Mouse (Mus musculus) hematopoietic stem cell, adult 5-6 weeks (primary cell): ENCODE results near the gene AI481877. TPM values are rescaled to one million over a fixed set of nuclear protein-coding genes. Genes with fewer than 3 reads are reported as not detected.
A peak's percentile ranks its signal among the peaks of the same experiment; 100 is the strongest.

Source experiments
- ATAC-seq, 2 experiments: fragments of 125-278 bp in 1 of 2; replicated peaks in 1 of 2; 2 replicates each; pipeline ENCODE4 v1.8.0; 2016 to 2017; ENCODE audit warnings: inconsistent platforms in 2 of 2, mild to moderate bottlenecking in 2 of 2, moderate number of reproducible peaks in 2 of 2, low read depth in 1 of 2, moderate TSS enrichment in 1 of 2; ENCODE audit not compliant: low FRiP score in 2 of 2, poor library complexity in 2 of 2, severe bottlenecking in 2 of 2, insufficient read depth in 1 of 2, low TSS enrichment in 1 of 2
- total RNA-seq: library from RNA; stranded (forward); fragments of 172-1452, 232-1000 nt; gene quantifications from 2 replicates; pipeline ENCODE4 v1.2.3, GENCODE M21; 2017

AI481877 gene
- total RNA-seq, 1 experiment from 2014 or later, result not detected

DNA sequence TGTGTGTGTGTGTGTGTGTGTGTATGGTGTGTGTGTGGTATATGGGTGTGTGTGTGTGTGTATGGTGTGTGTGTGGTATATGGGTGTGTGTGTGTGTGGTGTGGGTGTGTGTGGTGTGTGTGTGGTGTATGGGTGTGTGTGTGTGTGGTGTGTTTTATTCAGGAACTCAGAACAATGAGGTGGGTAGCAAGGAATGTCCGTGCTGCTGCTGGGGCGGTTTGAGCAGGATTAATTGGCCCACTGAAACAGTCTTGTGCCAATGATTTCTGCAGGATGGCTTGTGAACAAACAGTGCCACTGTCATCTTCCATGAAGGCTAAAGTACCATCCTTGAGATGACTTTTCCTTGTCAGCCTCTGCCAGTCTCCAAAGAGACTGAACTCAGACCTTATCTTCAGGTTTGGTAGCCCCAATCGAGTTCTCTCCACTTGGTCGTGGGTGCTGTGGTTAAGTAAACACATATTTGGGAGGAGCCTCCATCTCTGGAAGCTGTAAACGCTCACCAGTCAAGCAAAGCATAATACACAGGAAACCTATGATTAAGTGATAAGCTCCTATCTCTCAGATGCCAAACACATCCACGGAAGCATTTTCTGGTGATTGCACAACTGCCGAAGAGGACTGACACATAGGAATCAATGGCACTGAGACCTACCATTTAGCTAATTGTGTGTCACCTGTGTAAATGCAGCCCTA, 18.3 kb upstream of the AI481877 start:
- peak; percentile 45 to 53; a peak in 3 of 4 replicates for ATAC-seq

DNA sequence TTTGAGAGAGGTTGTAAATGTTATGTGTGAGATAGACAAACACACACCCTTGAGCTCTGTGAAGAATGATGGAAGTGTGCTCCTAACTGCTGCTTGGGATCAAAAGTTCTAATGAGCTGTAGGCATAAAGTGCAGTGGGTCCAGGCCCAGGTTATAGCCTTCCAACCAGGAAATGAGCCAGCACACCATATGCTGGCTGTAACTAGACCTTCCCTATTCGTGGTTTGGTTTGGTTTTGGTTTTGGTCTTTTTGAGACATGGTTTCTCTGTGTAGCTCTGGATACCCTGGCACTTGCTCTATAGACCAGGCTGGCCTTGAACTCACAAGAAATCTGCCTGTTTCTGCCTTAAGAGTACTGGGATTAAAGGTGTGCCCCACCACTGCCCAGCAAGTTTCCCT, 13.2 kb upstream of the AI481877 start:
- ATAC-seq, result peak; percentile 45 to 57; a peak in 3 of 4 replicates

DNA sequence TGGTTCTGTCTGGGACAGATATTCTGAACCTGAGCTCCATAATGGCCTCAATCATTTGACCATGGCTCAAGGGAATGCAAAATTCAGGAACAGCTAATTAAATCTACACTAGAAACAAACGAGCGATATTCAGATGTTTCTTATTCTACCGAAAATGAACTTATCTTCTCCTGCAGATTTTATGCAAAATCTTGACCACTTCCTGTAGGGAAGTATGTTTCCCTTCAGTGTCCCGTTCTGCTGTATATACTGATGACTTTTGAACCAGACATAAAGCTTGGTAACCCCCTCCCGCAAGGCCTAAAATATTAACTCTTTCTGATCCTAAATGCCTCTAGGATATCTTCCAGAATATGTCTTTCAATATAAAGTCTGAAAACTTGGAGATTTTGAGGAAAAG, 12.1 kb upstream of the AI481877 start:
- ATAC-seq, result peak; percentile 48 to 66

DNA sequence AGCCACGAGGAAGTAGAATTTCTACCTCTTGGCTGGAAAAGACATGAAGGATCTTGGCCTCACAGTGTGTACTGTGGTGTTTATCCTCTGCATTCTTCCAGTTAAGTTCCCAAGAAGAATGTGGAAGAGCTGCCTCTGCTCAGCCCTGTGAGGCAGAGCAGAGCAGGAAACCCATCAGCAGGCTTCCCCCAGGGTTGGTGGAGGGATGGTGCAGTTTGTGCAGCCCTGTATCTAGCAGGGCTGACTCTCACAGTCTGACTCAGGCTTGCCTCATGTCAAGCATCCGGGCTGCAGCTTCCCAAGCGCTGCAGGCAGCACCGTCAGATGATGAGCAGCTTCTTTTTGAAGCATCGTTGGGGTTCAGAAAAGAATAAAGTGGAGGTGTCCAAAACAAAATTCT, 10.3 kb upstream of the AI481877 start:
- no peak for ATAC-seq

DNA sequence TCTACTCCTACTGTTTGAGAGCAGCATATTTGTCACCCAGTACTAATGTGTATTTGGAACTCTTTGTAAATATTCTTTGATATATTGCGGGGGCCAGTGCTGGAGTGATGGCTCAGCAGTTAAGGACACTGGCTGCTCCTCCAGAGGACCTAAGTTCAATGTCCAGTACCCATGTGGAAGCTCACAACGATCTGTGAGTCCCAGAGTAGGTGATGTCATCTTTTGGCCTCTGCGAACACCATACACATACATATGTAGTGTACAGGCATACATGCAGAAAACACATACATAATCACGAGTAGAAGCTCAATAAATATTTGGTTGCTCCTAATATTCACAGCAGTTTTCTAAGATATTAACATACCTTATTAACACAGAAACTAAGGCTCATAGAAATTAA, 9.8 kb downstream of the AI481877 start:
- no peak for ATAC-seq

DNA sequence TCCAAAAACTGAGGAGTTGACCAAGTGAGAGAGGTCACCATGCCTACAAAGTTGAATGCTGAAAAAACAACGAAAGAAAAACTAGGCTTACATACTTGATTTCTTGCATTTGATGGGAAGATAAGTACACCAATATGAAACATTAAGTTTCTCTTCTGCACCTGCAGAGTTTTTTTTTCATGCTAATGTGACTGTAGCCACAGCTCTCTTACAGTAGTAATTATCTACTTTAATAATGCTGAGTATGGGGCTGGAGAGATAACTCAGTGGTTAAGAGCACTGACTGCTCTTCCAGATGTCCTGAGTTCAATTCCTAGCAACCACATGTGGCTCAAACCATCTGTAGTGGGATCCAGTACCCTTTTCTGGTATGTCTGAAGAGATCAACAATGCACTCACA, 13.7 kb downstream of the AI481877 start:
- no peak for ATAC-seq

DNA sequence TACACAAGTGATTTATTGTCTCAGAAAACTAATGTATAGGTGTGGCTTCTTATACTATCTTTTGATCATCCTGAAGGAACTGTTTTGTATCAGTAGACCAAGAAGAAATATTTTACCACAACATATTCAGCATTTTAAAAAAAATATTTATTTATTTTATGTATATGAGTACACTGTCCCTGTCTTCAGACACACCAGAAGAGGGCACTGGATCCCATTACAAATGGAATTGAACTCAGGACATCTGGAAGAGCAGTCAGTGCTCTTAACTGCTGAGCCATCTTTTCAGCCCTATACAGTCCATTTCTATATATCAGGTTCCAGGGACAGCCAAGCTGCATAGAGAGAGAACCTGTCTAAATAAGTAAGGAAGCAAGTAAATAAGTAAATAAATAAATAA, 15.2 kb downstream of the AI481877 start:
- ATAC-seq, result no peak

DNA sequence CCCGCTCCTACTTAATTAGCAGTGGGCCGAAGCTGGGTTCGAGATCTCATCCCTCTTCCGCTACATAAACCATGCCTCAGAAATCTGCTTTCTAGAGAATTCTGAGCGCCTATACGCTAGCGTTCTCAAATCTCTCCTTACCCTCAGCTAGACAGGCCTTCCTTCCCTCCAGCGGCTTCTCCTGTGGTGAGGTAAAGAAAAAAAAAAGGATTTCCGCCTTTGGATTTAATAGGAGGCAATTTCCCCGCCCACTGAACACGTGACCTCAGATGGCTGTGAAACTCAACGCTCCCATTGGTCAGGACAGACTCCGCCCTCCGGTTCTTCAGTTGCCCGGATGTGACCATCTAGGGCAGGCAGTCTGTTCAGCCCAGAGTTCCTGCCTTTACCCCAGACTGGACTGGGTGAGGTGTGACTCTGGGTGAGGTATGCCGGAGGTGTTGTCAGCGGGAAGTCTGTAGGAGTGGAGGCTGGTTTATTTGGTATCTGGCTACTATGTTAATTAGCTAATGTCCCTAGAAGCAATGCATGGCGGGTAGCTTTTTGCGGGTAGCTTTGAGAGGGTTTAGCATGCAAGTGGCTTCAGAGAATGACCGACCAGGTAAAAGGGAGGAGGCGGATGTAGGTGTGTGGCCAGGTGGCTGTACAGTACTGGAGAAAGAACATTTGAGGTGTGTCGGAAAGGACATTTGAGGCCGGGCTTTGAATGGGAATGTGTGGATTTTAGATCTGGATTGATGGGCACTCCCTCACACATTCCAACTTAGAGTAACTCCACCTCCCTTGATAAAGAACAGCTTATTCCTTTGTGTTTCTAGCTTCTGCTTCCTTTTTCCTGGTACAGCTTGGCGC, 20.9 kb downstream of the AI481877 start:
- no peak for ATAC-seq

DNA sequence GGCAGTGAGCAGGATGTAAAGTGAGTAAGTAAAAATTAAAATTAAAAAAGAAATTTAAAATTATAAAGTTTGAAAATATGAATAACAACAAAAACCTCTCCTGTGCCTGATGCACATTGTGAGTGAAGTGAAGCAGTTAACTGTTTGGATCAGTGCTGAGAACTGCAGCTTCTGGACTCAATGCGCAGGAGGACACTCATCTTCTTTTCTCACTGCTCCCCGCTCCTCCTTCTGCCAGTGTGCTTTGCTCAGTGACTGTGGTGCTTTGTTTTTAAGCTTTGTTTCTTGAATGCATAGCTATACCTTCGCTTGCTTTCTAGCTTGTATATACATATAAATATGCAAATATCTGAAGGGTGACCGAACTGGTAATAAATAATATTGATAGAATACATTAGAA, 30.1 kb downstream of the AI481877 start:
- no peak for ATAC-seq

DNA sequence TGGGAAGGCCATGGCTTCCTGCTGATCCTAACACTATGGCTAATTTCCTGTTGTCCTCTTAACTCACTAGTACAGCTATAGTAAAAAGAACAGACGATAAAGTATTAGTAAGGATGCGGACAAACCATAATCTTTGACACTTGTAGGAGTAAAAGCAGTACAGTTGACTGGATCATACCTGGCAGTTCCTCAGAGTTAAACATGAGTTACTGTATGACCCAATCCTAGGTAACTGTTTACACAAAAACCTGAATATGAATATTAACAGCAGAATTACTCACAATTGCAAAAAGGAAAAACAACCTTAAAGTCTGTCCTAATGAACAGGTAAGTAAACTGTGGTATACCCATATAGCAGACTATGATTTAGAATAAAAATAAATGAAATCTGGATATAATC, 30.9 kb downstream of the AI481877 start:
- no peak for ATAC-seq

DNA sequence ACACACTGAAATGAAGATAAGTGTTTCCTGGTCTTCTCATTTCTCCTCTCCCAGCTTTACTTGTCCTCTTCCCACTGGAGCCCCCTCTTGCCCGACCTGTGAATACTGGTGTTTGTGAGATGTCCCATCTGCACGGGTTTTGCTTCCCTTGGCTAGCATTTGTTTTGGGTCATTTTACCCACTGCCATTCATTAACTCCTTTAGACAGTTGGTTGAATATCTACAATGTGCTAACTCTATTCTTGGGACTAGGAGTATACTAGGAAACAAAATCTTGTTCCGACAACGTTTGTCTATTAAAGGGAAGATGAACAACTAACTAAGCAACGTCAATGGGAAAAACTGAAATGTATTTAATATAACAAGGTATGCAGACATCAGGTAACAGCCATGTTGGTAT, 32.1 kb downstream of the AI481877 start:
- no peak for ATAC-seq

DNA sequence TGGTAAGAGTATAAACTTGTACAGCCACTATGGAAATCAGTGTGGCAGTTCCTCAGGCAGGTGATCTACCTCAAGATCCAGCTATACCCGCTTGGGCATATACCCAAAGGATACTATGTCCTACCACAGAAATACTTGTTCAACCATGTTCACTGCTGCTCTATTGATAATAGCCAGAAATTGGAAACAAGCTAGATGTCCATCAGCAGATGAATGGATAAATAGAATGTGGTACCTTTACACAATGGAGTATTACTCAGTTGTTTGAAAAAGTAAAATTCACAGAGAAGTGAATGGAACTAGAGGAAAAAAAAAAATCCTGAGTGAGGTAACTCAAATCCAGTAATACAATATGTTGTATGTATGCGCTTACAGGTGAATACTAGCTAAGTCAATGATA, 34.6 kb downstream of the AI481877 start:
- no peak for ATAC-seq

DNA sequence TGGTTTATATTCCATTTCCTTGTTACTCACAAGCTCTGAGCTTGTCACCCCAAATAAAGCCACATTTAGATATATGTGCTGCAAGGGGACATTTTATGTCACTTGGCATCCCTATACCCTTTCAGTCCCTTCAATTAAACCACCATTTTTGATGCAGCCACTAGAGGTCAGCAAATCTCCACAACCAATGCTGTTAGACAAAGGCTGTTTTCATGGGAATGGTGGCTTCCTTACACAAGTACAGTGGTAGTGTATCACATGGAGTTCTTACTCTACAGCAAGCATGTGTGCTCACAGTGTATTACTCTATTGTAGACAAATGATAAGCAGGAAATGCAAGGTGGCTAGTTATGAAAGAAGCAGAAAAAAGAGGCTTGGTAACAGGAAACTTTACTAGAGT, 42.4 kb downstream of the AI481877 start:
- peak; percentile 62 to 77; a peak in 3 of 4 replicates for ATAC-seq

DNA sequence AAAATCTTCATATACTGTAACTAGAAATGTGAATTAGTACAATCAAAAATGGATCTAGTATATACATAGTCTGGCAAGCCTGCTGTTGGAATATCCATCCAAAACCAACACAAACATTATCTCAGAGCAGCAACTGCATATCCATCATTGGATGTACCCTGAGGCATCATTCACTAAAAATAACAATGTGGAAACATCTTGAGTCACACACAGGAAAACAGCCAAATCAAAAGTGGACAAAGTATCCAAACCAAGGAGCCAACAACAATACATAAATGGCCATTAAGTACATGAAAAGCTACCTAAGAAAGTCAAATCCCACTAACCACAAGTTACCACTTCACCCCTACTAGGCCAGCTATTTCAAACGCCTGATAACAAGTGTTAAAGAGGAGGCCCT, 49.4 kb downstream of the AI481877 start:
- ATAC-seq, result no peak

DNA sequence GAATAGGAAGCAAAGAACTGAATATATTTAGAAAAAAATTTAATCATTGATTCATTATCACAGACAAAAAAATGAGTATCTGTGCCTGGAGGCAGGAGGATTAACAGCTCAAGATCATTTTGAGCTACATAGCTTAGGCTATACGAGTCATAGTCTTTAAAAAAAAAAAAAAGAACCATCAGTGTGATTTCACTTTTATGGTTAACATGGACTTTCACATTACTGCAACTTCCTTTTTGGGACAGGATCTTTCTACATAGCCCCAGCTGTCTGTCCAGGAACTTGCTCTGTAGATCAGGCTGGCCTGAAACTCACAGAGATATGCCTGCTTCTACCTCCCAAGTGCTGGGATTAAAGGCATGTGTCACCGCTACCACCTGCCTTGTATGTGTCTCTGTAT, 55.4 kb downstream of the AI481877 start:
- peak in 1 of 2 experiments; percentile 21; a peak in 1 of 4 replicates for ATAC-seq

DNA sequence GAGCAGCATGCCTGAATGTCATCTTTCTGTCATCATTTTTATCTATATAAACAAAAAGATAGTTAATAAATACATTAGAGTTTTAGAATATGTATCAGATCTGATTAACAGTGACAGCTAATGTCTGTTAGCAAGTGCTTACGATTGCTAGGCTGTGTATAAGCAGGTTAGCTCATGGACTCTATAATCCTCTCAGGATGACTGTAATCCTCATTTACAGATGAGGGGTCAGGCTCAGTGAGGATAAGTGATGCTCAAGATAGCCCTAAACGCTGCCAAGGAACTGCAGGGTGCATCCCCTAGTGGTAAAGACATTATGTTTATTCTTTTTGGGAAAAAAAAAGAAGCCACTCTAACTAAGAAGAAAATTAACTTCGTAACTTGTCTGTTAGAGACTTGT, 69.5 kb downstream of the AI481877 start:
- no peak for ATAC-seq

DNA sequence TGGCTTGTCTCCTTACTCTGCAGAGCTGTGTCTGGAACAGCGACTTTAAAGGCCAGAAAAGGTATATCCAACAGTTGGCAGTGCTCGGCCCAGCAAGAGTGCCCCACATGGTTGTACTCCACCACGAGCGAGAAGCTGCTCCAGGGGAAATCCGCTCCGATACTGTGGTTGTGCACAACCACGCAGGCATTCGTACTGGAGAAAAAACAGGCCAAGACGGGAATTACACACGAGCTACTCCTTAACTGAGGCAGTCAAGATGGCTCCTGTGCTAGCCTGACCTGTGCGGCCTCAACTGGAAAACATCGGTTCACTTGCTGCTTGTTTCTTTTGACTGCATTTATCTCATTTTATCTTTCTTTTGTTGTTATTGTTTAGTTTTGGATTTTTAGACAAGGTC, 76.3 kb downstream of the AI481877 start:
- ATAC-seq, result no peak

DNA sequence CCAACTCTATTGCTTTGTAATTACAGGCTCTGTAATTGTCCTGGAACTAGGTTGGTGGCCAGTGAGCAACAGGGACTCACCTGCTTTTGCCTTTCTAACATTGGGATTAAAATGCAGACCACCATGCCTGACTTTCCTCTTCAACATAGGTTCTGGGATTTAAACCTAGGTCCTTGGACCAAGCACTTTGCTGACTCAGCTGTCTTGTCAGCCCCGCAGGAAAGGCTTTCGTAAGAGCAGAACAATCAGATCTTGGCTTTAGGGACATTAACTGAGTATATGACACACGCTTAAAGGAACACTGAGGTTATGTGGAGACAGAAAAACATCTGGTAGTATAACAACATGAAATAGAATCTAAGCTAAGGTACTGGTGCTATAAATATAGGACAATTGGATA, 80.9 kb downstream of the AI481877 start:
- ATAC-seq, result no peak

DNA sequence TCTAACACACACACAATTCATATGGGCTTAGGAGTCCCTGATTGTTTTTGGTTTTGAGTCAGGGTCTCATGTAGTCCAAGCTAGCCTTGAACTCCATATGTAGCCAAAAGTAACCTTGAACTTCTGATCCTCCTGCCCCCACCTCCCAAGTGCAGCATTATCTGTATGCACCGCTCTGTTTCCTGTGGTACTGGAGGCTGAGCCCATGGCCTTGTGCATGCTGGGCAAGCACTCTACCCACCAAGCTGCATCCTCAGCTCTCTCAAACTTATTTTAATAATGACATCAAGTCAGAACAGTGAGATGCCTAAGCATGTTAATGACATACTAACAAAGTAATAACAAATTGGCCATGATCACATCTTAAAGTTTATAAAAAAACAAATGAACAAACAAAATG, 87.7 kb downstream of the AI481877 start:
- ATAC-seq, result no peak
